ENCODE assay signal across 19 mouse cellular contexts in genomic region chr11:115616371-115616770, GRCm38 (mm10). TPM values are rescaled to one million over a fixed set of nuclear protein-coding genes. Genes with fewer than 3 reads are reported as not detected.
A peak's percentile ranks its signal among the peaks of the same experiment; 100 is the strongest.
DNase-seq lines count a peak whose midpoint lies in the region; ATAC-seq and TF ChIP-seq lines count a peak whose summit lies in the region.
"Had no signal": no experiment of that assay in that cellular context is flagged by ENCODE, and none has a peak within 500 bp of the region (broad histone marks: within the 10 kb centered on the region; RNA-seq: fewer than 3 reads in every experiment).

No protein-coding gene starts in this region.

- no peak overlapping the region for H3K4me3 ChIP-seq in gastrocnemius, adult 2 months
- no peak overlapping the region for H3K4me3 ChIP-seq in kidney, embryonic 15.5 days (replicated peaks)
- H3K4me3 ChIP-seq in CH12.LX (replicated peaks in 1 of 3; ENCODE audit: low read depth in 2 of 3, low read length in 2 of 3, poor library complexity in 1 of 3) (no peak overlapping the region), ES-Bruce4 (ENCODE audit: low read depth, low read length) (no peak overlapping the region)
- no peak overlapping the region for H3K4me3 ChIP-seq in layer of hippocampus, adult 2 months
- H3K4me3 ChIP-seq: embryonic facial prominence, embryonic 13.5 days; forebrain, embryonic 12.5 days; heart, embryonic 13.5 days had no signal

- H3K4me1 ChIP-seq in kidney, embryonic 15.5 days = peaks cover 43% of the 10 kb centered on the region
- H3K4me1 ChIP-seq in CH12.LX (ENCODE audit: control insufficient read depth in 1 of 2, insufficient read depth in 2 of 2) = peaks cover 17 to 84% of the 10 kb centered on the region in 2 experiments
- H3K4me1 ChIP-seq in ES-Bruce4 (ENCODE audit: control insufficient read depth, insufficient read depth, low read length) = peaks cover 5% of the 10 kb centered on the region

- WGBS in kidney, embryonic 15.5 days = 92% methylated on average over 7 of the region's 7 CpGs

- TF ChIP-seq EP300 in CH12.LX (IDR thresholded peaks at IDR 0.05; ENCODE audit: low read length) (no peak), ES-Bruce4 (IDR thresholded peaks at IDR 0.05; ENCODE audit: insufficient read depth, low read depth, low read length) (no peak)

- H3K36me3 ChIP-seq in kidney, embryonic 15.5 days = peaks cover 58% of the 10 kb centered on the region
- H3K36me3 ChIP-seq in CH12.LX (replicated peaks in 1 of 2; ENCODE audit: control insufficient read depth in 1 of 2, insufficient read depth in 1 of 2, low read length in 1 of 2) (peaks cover 75 to 84% of the 10 kb centered on the region in 2 experiments), ES-Bruce4 (ENCODE audit: control insufficient read depth, insufficient read depth, low read length, poor library complexity, severe bottlenecking) (0 out of 2 replicates have a peak, but pooled peaks cover under 1% of the 10 kb centered on the region)

- no peaks in the 10 kb centered on the region for H3K9me3 ChIP-seq in kidney, embryonic 15.5 days (replicated peaks)
- H3K9me3 ChIP-seq in CH12.LX (replicated peaks; ENCODE audit: low read length) (no peaks in the 10 kb centered on the region), ES-Bruce4 (replicated peaks; ENCODE audit: control insufficient read depth, insufficient read depth, low read length, poor library complexity, severe bottlenecking) (no peaks in the 10 kb centered on the region)
- H3K9me3 ChIP-seq: embryonic facial prominence, embryonic 13.5 days; forebrain, embryonic 12.5 days; heart, embryonic 13.5 days had no signal

- intact Hi-C loops in gastrocnemius, adult 2 months (cut with DNase I) = no loop called here

- H3K4me2 ChIP-seq in kidney, embryonic 15.5 days = no peak overlapping the region
- H3K4me2 ChIP-seq in CH12.LX (ENCODE audit: insufficient read depth, low read depth, poor library complexity, severe bottlenecking) = no peak overlapping the region
- H3K4me2 ChIP-seq: embryonic facial prominence, embryonic 13.5 days; forebrain, embryonic 12.5 days; heart, embryonic 13.5 days had no signal

- dilution Hi-C loops in CH12.LX (cut with MboI; ENCODE audit: extremely low pct_ligation_motif_present, extremely low pct_unique_long_range_greater_than_20kb, low sequenced_read_pairs) = no loop called here

- no peak for TF ChIP-seq CTCF in gastrocnemius, adult 2 months (IDR thresholded peaks at IDR 0.05)
- TF ChIP-seq CTCF in CH12.LX (conservative IDR thresholded peaks at IDR 0.05 in 1 of 2, IDR thresholded peaks at IDR 0.05 in 1 of 2; ENCODE audit: low read depth in 2 of 2, low read length in 2 of 2) (no peak), ES-Bruce4 (IDR thresholded peaks at IDR 0.05; ENCODE audit: low read depth, low read length) (no peak)
- no peak for TF ChIP-seq CTCF in layer of hippocampus, adult 2 months (conservative IDR thresholded peaks at IDR 0.05)

- TF ChIP-seq POLR2A in CH12.LX (IDR thresholded peaks at IDR 0.05; ENCODE audit: low read depth, low read length) = peak; percentile 20; the same call in 1 of the 2 replicates
- no peak for TF ChIP-seq POLR2A in ES-Bruce4 (IDR thresholded peaks at IDR 0.05; ENCODE audit: insufficient read depth, low read length)

- no peak for DNase-seq in gastrocnemius, adult 2 months
- DNase-seq in gastrocnemius, adult 8-10 months (ENCODE audit: low spot score in 2 of 2) = no peak
- DNase-seq in kidney, postnatal 14 days = no peak
- no peak for DNase-seq in CH12.LX (ENCODE audit: extremely low read depth)
- no peak for DNase-seq in layer of hippocampus, adult 2 months (ENCODE audit: low spot score in 2 of 2)
- DNase-seq: cerebellum, adult 8-10 months; cerebellum, postnatal 25 days; gastrocnemius, postnatal 25 days; heart, postnatal 36 days had no signal

- ATAC-seq in kidney, embryonic 15.5 days (replicated peaks; ENCODE audit: low FRiP score) = no peak
- ATAC-seq: activated CD4-positive, CD25-positive, alpha-beta regulatory T cell, adult 4 months; forebrain, embryonic 16.5 days; hindbrain, embryonic 16.5 days; inflammation-experienced regulatory T-cells, adult 6 months; Patski had no signal

- TF ChIP-seq RAD21 in CH12.LX (IDR thresholded peaks at IDR 0.05; ENCODE audit: low read depth, low read length) = no peak

- in situ Hi-C loops in CH12.LX (cut with MboI; ENCODE audit: low pct_ligation_motif_present, low pct_unique_long_range_greater_than_20kb, low sequenced_read_pairs) = loop anchor here (25.0 kb wide), 1 partner anchor 396 kb away; the partner anchor contains the start of gene Galk1

- H3K27me3 ChIP-seq in kidney, embryonic 15.5 days = no peaks in the 10 kb centered on the region
- H3K27me3 ChIP-seq in CH12.LX (replicated peaks) (no peaks in the 10 kb centered on the region), ES-Bruce4 (ENCODE audit: control insufficient read depth, insufficient read depth, low read length, poor library complexity, severe bottlenecking) (no peaks in the 10 kb centered on the region)
- H3K27me3 ChIP-seq: embryonic facial prominence, embryonic 13.5 days; heart, embryonic 13.5 days; Patski had no signal

- H3K27ac ChIP-seq in gastrocnemius, adult 2 months = peak overlapping the region; percentile 38; the same call in 1 of the 2 replicates
- 0 out of 2 replicates have a peak overlapping the region, but pooled peaks have one; percentile 99 for H3K27ac ChIP-seq in kidney, embryonic 15.5 days
- H3K27ac ChIP-seq in CH12.LX (ENCODE audit: insufficient read depth, low read depth) (no peak overlapping the region), ES-Bruce4 (ENCODE audit: insufficient read depth, low read length) (peak overlapping the region; percentile 70)
- no peak overlapping the region for H3K27ac ChIP-seq in layer of hippocampus, adult 2 months
- H3K27ac ChIP-seq: embryonic facial prominence, embryonic 13.5 days; forebrain, embryonic 12.5 days had no signal

- H3K79me2 ChIP-seq in CH12.LX (replicated peaks; ENCODE audit: control insufficient read depth, extremely low read depth, insufficient read depth, poor library complexity, severe bottlenecking) = peaks cover 43% of the 10 kb centered on the region

- H3K9ac ChIP-seq in kidney, embryonic 15.5 days = no peak overlapping the region
- H3K9ac ChIP-seq in CH12.LX (ENCODE audit: insufficient read depth, low read depth) (no peak overlapping the region), ES-Bruce4 (ENCODE audit: low read depth, poor library complexity, severe bottlenecking) (peak overlapping the region; percentile 31)
- H3K9ac ChIP-seq: forebrain, embryonic 12.5 days had no signal

TF ChIP-seq in CH12.LX, 34 proteins besides CTCF, POLR2A, EP300 and RAD21:
- TF ChIP-seq JUN (IDR thresholded peaks at IDR 0.05; ENCODE audit: insufficient read depth, low read depth, low read length) (no peak), USF1 (IDR thresholded peaks at IDR 0.05; ENCODE audit: low read depth, low read length) (no peak), MAFK (IDR thresholded peaks at IDR 0.05; ENCODE audit: insufficient replicate concordance, low read length) (no peak), JUND (conservative IDR thresholded peaks at IDR 0.05; ENCODE audit: low read depth, low read length) (no peak)

RNA-seq across cellular contexts. Expression of gene Mif4gd, which starts 3.6 kb away (rescaled TPM):
- 10 to 100 TPM; 46.0 to 55.0 TPM for total RNA-seq in gastrocnemius, adult 2 months (2021)
- total RNA-seq in gastrocnemius, adult 8-10 months (2022) = 10 to 100 TPM; 34.1 to 43.9 (median 40.3) TPM
- 35.8 and 37.6 TPM in 2 replicates for polyA plus RNA-seq in kidney, embryonic 15.5 days (2015; fragmentation: Nextera tagmentation; extraction: Ambion mirVana)
- 143 and 177 TPM in 2 replicates for total RNA-seq in CH12.LX (2012; rRNA removed)
- 160 and 174 TPM in 2 replicates for total RNA-seq in CH12.LX (2014; rRNA removed)
- polyA plus RNA-seq in CH12.LX (2012; ENCODE audit: insufficient read length, low read depth) = 131 and 143 TPM in 2 replicates
- polyA plus RNA-seq in ES-Bruce4 (2011; ENCODE audit: insufficient read depth, insufficient read length, low read depth, missing spikeins) = 50.4 and 55.0 TPM in 2 replicates
- total RNA-seq in layer of hippocampus, adult 2 months (2021) = 10 to 100 TPM; 19.5 to 22.5 TPM

RNA-seq across cellular contexts. Expression of gene Slc25a19, which starts 11.7 kb away (rescaled TPM):
- 10 to 100 TPM; 43.1 to 51.5 TPM for total RNA-seq in gastrocnemius, adult 2 months (2021)
- total RNA-seq in gastrocnemius, adult 8-10 months (2022) = 10 to 100 TPM; 35.7 to 45.7 (median 40.7) TPM
- 45.8 and 48.3 TPM in 2 replicates for polyA plus RNA-seq in kidney, embryonic 15.5 days (2015; fragmentation: Nextera tagmentation; extraction: Ambion mirVana)
- 277 and 312 TPM in 2 replicates for total RNA-seq in CH12.LX (2012; rRNA removed)
- total RNA-seq in CH12.LX (2014; rRNA removed) = 278 and 294 TPM in 2 replicates
- 374 and 398 TPM in 2 replicates for polyA plus RNA-seq in CH12.LX (2012; ENCODE audit: insufficient read length, low read depth)
- polyA plus RNA-seq in ES-Bruce4 (2011; ENCODE audit: insufficient read depth, insufficient read length, low read depth, missing spikeins) = 34.7 and 35.8 TPM in 2 replicates
- 10 to 100 TPM; 60.4 to 66.6 TPM for total RNA-seq in layer of hippocampus, adult 2 months (2021)

RNA-seq across cellular contexts. Expression of gene Gga3, which starts 12.5 kb away (rescaled TPM):
- 10 to 100 TPM; 18.8 to 20.7 TPM for total RNA-seq in gastrocnemius, adult 2 months (2021)
- total RNA-seq in gastrocnemius, adult 8-10 months (2022) = 10 to 100 TPM; 10.3 to 14.5 (median 11.6) TPM
- polyA plus RNA-seq in kidney, embryonic 15.5 days (2015; fragmentation: Nextera tagmentation; extraction: Ambion mirVana) = 18.5 and 20.7 TPM in 2 replicates
- total RNA-seq in CH12.LX (2012; rRNA removed) (18.7 and 22.6 TPM in 2 replicates), CH12.LX (2014; rRNA removed) (7.7 TPM in 2 replicates)
- polyA plus RNA-seq in CH12.LX (2012; ENCODE audit: insufficient read length, low read depth) (37.2 and 39.8 TPM in 2 replicates), ES-Bruce4 (2011; ENCODE audit: insufficient read depth, insufficient read length, low read depth, missing spikeins) (69.3 and 79.4 TPM in 2 replicates)
- 10 to 100 TPM; 67.9 to 91.9 TPM for total RNA-seq in layer of hippocampus, adult 2 months (2021)

RNA-seq across cellular contexts. Expression of gene Mrps7, which starts 12.6 kb away (rescaled TPM):
- 10 to 100 TPM; 66.8 to 88.5 TPM for total RNA-seq in gastrocnemius, adult 2 months (2021)
- 10 to 100 TPM; 73.4 to 84.2 (median 81.8) TPM for total RNA-seq in gastrocnemius, adult 8-10 months (2022)
- 102 and 103 TPM in 2 replicates for polyA plus RNA-seq in kidney, embryonic 15.5 days (2015; fragmentation: Nextera tagmentation; extraction: Ambion mirVana)
- total RNA-seq in CH12.LX (2012; rRNA removed) = 172 and 217 TPM in 2 replicates
- total RNA-seq in CH12.LX (2014; rRNA removed) = 154 and 168 TPM in 2 replicates
- polyA plus RNA-seq in CH12.LX (2012; ENCODE audit: insufficient read length, low read depth) = 157 and 184 TPM in 2 replicates
- polyA plus RNA-seq in ES-Bruce4 (2011; ENCODE audit: insufficient read depth, insufficient read length, low read depth, missing spikeins) = 29.3 and 35.5 TPM in 2 replicates
- total RNA-seq in layer of hippocampus, adult 2 months (2021) = 10 to 100 TPM; 50.4 to 50.8 TPM

RNA-seq across cellular contexts. Expression of gene Nup85, which starts 52.1 kb away (rescaled TPM):
- 10 to 100 TPM; 17.2 to 18.6 TPM for total RNA-seq in gastrocnemius, adult 2 months (2021)
- 10 to 100 TPM; 16.6 to 21.7 (median 20.9) TPM for total RNA-seq in gastrocnemius, adult 8-10 months (2022)
- polyA plus RNA-seq in kidney, embryonic 15.5 days (2015; fragmentation: Nextera tagmentation; extraction: Ambion mirVana) = 174 and 190 TPM in 2 replicates
- total RNA-seq in CH12.LX (2012; rRNA removed) (290 and 340 TPM in 2 replicates), CH12.LX (2014; rRNA removed) (282 and 305 TPM in 2 replicates)
- polyA plus RNA-seq in CH12.LX (2012; ENCODE audit: insufficient read length, low read depth) (326 and 368 TPM in 2 replicates), ES-Bruce4 (2011; ENCODE audit: insufficient read depth, insufficient read length, low read depth, missing spikeins) (99.9 and 103 TPM in 2 replicates)
- total RNA-seq in layer of hippocampus, adult 2 months (2021) = 10 to 100 TPM; 48.7 to 49.3 TPM

Comparison
In these comparisons a context has a peak if more than half of its experiments do, and no peak if none do; other contexts are left out.
1. H3K27ac ChIP-seq: peak in gastrocnemius, adult 2 months (single experiment), kidney, embryonic 15.5 days (single experiment) and ES-Bruce4 (single experiment); none in CH12.LX (single experiment) and layer of hippocampus, adult 2 months (single experiment).
2. RNA of gene Slc25a19, which starts 11.7 kb away (total RNA-seq): 277 to 312 TPM in CH12.LX; 60.4 to 66.6 TPM in layer of hippocampus, adult 2 months, 43.1 to 51.5 TPM in gastrocnemius, adult 2 months and 35.7 to 45.7 TPM in gastrocnemius, adult 8-10 months; every median in the first group is over 4 times any median in the second.